Mouse (Mus musculus): Measurements from ENCODE around the gene Ugcg.

Ugcg gene

DNA sequence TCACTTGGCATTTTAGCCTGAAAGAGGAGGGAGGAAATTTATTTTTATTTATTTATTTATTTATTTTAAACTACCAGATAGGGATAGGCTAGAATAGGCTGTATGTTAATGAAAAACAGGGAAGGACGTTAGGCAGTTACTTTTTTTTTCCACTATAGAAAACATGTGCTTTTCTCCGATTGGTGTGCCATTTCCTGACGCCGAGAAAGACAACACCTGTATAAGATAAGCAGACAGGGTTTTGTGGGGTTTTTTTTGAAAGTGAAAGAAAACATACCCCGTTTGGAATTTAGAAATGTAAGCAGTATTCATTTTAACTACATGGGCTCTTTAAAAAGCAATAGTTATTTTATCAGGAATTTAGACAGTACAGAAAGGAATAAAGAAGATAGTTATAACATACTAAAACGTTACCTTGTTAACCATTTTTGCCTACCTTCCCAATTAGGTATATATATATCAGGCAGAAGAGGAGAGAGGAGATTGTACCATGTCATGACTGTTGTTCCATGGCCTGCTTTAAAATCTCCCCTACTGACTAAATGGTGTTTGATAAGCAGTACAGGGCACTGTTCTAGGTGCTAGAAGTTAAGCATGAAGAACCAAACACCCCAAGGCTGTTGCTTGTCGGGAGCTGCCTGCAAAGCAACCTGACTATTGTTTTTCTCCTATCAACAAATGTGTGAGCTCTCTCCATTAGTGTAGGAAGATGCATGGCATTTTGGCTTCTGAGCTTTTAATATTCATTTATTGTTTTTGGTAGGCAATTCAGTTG lies 1.8 kb downstream of the Ugcg start:
- no peak for DNase-seq

DNA sequence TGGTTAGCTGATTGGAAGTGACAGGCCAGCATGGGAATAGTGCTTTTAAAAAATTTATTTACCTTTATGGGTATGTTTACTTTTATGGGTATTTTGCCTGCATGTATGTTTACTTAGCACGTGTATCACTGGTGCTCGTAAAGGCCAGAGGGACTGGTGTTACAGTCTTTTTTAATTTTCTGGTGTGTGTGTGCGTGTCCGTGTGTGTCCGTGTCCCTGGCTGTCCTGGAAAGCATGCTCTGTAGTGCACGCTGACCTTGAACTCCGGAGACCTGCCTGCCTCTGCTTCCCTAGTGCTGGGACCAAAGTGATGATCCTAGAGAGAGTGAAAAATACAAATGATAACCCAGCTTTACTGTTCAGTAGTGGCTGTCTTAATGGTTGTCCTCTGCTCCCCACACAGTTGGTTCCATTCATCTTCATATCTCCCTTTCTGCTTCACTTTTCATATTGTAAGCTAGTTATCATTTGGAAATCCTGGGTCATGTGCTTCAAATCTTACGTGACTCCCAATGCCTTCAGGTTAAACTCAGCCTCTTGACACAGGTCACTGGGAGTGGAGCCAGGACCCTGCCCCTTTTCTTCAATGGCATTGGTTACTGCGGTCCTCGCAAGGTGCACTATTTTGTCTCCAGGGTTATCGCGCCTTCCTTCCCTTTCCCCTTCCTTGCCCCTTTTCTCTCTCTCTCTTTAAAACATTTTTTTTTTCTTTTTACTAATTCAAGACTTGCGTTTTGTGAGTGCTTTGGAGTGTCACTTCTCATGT lies 5.9 kb downstream of the Ugcg start:
- DNase-seq = no peak

DNA sequence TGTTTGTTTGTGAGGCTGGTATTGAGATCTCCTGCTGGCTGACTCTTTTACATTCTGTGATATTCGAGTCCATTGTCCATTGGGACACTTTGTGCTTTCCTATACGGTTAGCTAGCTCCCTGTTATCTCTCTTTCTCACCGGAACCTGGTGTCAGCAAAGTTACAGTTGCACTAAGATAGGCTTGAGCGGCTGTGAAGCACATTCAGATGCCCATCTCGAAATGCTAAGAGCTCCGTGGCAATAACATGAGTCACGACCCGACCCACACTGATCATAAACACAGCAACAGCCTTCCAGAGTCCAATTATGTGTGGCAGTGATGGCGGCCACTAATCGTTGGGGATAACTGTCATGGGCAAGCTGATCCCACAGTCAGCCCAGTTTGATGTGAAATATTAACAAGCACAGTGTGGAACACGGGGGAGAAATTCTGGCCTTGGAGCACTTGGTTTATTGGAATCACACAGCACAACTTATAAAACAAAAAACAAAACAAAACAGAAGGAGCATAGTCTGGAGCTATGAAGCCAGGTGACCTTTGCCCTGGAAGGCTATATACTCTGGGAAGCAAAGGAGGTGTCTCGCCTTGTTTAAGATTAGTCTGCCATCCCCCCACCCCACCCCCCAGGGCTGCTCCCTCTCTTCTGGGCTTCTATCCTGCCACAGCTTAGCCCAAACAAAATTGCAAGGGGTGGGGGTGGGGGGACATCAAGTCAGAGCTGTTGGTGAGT lies 7.5 kb downstream of the Ugcg start:
- DNase-seq = no peak

DNA sequence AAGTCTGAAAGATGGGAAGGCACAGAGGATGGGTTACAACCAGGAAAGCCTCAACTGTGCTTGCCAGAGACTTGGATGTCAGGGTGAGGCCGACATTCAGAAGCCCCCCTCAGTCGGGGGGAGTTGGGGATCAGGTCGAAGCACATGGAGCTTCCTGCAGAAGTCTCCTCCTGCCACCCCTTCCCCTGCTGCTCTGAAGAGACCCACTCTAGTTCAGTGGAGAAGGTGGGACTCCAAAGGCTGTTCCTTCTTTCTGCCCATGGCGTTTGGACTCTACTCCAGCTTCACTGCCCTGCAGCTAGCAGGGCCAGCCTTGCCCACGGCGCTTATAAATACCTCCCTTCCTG lies 8.0 kb downstream of the Ugcg start:
- no peak for DNase-seq

DNA sequence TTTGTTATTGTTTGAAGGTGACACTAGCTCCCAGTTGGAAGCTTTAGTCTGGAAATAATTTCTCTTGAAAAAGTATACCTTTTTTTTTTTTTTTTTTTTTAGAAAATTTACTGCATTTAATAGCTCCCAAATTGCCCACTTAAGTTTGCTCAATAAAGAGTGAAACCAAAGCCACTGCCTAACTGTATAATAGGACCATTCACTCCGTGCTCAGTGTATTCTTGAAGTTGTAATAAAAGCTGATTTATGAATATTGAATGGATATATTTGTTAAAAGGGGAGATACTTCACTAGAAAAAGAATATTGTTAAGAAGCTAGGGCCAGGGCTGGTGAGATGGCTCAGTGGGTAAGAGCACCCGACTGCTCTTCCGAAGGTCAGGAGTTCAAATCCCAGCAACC lies 8.4 kb downstream of the Ugcg start:
- DNase-seq = no peak

DNA sequence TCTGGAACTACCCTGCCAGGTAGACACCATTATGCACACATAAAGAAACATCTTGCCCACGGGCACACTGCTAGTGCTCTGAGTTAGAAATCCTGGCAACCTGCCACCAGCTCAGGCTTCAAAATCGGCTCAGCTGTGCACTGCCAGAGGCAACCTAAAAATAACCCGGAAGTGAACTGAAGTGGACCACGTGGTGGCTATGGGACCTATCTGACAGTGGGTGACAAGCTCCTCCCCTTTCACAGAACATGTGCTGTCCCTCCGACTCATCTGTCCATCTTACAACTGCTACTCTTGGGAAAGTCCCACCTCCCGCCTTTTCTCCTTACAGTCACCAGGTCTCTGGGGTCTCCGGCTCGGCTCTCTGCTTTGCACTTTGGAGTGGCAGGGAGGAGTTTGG lies 10.3 kb downstream of the Ugcg start:
- peak; percentile 35 for DNase-seq

DNA sequence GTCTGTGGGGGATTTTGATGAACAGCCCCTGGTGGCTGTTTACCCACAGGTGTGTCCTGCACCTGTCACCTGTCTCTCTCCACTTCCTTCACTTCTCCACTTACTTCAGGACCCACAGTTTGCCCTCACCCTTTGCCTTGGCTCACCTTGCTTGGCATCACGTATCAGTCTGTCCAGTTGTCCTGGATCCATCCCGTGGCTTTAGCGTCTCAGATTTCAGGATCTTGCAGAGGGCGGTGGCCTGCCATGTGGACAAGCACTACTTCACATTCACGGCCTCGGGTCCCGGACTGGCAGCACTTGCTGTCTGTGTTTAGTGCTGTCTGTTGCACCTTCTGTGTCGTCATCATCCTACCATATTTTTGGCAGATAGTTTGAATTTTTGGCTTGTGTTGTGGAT lies 10.7 kb downstream of the Ugcg start:
- peak; percentile 15 for DNase-seq

DNA sequence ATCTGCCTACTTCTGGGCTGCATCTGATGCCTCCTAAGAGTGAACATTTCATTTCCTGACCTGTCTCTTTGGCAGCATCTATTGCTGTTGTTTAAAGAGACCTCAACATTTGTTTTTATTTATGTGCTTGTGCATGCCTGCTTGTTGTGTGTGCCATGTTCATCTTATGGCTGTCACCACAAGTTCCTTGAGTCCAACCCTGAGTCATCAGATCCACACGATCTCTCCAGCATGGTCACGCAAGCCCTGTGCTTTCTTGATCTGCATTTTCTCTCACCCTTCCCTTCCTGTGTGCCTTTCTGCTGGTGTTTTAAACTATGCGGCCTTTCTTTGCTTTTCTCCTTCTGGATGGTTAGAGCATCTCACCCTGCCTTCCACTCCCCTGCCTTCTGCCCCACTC lies 11.6 kb downstream of the Ugcg start:
- no peak for DNase-seq

DNA sequence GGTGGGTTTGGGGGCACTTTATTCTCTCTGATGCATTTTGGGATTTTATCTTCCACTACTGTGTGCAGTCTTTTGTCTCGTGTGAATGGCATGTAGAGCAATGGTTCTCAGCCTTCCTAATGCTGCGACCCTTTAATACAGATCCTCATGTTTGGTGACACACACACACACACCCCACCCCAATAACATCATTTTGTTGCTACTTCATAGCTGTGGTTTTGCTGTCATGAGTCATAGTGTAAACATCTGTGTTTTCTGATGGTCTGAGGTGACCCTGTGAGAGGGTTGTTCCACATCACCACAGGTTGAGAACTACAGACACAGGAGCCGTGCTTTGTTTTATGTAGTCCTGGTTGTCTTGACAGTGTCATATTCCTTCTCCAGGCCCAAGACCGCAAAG lies 15.6 kb downstream of the Ugcg start:
- no peak for DNase-seq

DNA sequence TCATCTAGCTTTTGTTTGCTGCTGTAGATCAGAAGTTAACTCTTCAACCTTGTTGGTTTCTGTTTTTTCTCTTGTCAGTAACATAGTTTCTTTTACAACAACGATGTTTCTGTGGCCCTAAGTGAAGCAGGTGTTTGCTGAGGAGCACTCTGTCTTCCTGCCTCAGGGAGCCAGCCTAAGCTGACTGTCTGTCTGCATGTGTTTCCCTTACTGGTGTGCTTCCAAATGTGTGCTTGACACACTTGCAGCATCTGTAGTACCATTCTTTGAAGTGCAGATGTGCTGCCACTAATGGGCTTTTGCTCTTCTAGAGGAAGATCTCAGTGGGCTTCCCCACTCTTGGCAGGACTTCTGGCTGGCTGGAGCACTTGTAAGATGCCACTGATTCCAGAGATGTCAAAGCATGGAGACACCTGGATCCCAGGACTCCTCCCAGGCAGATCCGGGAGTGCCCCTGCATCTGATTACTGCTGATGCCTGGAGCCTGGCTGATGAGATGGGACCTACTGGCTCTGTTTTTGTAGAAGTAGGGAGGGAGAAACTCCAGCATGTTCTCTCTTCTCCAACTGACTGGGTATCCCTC lies 16.8 kb downstream of the Ugcg start:
- no peak for DNase-seq

DNA sequence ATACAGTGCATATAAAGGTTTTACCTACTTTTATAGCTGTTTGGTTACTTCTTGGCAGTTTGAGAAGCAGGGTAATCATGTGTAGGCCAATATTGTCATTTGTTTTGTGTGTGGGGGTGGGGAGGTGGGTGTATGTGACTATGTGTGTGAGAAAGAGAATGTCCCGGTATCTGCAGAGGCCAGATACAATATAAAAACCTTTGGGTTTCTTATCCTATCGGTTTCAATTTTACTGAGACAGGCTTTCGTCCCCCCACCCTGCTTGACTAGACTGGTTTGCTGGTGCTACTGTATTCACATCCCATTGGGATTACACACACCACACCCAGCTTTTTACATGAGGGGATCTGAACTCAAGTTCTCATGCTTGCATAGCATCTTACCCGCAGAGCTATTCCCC lies 17.5 kb downstream of the Ugcg start:
- DNase-seq = no peak

DNA sequence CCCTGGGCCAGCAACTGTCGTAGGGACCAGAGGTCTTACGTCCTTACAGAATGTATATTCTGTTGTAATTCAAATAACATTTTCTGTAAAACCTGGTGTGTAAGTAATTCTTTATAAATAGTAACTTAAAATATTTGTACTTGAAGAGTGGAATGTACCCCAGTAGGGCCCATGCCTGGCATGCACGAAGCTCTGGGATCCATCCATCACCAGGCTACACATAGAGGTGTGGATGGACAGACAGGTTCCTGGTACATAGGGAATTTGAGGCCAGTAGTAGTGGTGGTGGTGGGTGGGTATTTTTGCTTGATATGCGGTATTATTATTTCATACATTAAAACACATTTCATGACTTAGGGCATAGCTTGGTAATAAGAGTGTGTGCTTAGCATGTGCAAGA lies 19.6 kb downstream of the Ugcg start:
- no peak for DNase-seq

DNA sequence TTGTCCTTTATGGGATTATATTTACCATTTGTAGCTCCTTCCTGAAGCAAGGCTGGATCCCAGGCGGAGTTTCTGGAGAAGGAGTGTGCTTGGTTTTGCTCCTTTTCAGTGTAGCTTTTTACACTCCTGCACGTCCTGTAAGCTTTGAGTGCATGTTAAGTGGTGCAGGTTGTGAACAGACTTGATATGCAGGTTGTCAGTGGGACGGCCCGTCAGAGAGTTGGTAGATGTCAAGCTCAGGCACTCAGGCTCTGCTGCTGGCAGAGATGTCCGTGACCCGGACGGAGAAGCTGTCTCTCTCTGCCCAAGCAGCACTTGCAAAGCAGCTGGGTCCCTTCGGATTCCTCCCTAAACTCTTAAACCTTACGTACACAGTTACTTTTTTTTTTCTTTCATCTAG lies 22.1 kb downstream of the Ugcg start:
- no peak for DNase-seq

DNA sequence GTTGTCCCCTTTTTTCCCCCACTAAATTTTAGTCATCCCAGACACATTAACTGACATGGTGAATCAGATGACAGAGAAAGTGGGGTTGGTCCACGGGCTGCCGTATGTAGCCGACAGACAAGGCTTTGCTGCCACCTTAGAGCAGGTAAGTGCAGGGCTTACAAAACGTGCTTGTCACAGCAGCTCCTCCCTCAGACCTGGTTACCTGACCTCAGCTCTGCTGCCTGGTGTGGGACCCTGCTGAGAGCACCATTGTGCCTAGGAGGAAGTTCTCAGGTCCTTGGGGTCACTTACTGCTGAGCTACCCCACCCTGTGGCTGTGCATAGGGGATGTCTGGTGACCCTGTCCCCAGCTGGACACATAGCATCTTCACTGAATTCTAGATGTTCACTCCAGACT lies 24.8 kb downstream of the Ugcg start:
- no peak for DNase-seq

DNA sequence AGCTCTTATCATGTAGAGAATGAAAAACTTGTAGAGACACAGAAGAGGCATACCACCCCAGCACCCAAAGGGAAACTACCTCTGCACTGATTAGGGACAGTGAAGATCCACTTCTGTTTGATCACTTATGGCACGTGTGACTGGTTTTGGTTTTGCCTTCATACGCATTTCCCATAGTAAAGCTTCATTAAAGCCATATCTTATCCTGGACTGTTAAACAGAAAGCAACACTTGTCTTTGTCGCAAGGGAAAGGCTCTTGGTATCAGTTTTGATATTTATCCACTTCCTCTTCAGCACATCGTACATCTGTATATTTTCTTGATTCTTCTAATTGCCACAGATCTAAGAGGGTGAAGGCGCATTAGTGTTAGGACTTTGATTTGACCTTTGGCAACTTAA lies 25.6 kb downstream of the Ugcg start:
- DNase-seq = no peak

DNA sequence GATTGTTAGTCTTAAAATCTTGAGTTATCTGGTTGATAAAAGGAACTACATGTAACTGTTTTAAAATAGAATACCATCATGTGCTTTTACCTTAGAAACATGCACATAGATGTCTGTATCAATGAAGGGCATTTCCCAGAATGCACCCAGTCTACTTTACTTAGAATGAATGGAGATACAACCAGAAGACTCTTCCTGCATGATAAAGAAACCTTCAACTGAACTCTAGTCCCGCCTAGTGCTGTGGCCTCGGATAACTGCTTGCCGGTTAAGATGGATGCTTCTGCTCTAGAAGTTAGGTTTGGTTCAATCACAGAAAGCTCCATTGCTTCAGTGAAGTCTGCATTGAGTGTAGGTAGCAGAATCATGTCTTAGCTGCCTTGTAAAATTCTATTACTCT lies 26.5 kb downstream of the Ugcg start:
- no peak for DNase-seq

DNA sequence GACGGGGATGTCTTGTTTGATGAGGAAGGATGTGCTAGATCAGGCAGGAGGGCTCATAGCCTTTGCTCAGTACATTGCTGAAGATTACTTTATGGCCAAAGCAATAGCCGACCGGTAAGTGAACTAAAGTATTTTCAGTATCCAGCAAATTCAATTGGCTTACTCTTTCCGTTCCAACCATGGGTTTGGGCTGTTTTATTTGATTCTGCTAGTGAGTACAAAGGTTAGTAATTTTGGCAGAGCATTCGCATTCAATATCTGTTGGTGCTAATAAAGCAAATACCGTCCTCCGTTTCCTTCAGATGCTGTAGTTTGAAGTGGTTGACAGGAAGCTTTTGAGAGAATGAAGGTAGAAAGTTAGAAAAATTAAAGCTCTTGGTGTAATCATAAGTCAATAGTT lies 28.0 kb downstream of the Ugcg start:
- DNase-seq = no peak

DNA sequence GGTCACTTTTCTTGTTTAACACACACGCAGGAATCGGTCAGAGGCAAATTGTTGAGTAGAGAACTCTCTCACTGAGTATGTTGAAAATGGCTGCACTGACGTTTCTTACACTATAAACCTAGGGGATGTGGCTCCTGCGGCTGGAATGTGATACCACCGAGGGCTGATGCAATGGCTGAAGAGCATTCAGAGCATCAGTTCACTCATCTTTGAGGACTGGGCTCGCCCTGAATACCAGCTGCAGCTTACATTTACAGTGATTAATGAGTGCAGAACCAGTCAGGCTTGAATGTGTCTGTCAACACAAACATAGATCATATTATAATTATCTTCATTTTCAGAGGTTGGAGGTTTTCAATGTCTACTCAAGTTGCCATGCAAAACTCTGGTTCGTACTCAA lies 29.1 kb downstream of the Ugcg start:
- no peak for DNase-seq

DNA sequence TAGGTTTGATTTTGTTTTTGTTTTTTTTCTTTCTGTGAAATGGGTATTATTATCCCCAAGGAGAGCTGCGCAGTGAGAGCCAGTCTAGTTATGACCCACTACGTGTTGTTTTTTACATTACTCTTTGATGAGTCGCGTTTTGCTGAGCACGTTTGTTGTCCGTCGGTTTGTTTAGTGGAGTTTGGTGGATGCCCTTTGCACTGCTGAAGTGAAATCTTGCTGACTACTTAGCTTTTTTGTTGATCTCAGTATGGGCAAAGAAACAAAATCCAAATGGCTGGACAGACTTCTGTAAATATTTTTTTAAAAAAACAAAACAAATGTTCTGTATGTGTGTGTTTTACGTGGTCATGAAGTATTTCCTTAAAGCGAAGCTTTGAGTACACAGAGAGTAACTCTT lies 33.2 kb downstream of the Ugcg start:
- no peak for DNase-seq

DNA sequence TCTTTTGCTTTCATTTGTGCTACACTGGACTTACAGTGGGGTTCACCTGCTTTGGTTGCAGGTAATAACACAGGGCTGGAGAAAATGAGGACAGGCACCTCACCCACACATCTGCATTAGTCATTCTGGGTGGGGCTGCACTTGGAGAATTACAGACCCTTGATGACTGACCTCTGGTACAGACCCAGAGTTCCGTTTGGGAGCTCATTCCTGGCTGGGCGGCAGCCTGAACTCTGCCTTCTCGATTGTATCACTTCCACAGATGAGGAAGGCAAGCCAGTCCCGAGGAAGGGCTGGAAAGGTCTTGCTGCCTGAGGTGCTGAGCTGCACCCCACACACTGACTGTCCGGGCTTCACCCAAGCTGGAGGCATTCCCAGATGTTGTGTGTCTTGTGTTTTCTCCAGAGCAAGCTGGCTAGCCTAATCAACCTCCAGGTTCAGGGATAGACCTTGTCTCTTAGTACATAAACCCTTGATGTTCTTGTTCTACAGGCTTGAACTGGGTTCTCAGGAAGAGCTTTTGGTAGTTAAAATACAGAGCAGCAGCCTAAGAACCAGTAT lies 34.1 kb downstream of the Ugcg start:
- DNase-seq = no peak

DNA sequence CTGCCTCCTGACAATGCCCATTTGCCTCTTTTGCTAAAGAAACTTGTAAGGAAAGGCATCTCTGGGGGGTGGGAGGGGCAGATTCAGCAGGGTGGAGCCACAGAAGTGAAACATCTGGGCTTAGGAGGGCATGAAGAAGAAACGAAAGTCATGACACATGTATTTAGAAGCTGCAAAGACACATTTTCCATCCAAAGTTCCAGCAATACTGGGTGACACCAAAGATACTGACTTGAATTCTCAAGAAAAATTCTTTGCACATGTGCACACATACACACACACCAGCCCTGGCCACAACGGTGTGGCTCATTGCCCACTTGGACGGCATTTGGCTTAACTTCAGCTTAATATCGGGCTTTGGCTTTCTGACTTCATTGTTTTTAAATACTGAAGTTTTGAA lies 35.8 kb downstream of the Ugcg start:
- DNase-seq = no peak

DNA sequence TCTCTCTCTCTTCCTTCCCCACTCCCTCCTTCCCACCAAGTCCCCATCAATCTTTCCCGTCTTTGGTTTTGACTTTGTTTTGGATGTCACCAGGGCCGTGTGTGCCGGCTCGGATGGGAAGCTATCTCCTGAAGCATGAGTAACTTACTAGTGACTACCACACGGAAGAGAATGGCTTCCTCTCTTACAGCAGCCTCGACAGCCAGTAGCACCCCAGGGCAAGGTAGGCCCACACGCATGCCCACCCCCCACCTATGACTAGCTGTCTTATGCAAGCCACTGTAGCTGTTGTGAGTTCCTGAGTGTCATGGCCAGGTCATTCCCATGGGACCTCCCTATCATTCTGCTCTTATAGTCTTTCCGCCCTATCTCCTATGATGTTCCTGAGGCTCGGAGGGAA lies 38.0 kb downstream of the Ugcg start:
- DNase-seq = no peak

DNA sequence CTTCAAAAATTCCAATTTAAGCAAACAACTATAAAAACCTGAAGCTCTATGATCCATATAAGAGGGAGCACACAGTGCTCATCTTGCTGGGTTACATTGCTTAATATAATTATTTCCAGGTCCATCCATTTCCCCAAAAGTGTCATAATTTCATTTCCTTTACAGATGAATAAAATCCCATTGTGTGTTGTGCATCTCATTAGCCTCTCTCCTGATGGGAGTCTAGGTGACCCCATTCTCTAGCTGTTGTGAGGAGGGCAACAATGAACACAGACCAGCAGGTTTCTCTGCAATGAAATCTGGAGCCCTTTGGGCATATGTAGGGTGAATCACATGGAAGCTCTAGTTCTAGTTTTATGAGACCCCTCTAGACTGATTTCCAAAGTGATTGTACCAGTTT lies 39.9 kb downstream of the Ugcg start:
- no peak for DNase-seq
